Mouse (Mus musculus): Measurements from ENCODE around the gene Hmgb1. TPM values are rescaled to one million over a fixed set of nuclear protein-coding genes. Genes with fewer than 3 reads are reported as not detected.

Hmgb1 gene
- polyA plus RNA-seq, 2 experiments, result 577 to 1,456 TPM

- DNase-seq (ENCODE audit: low spot score) (no peak), ATAC-seq (ENCODE audit: low FRiP score, low read depth) (no peak)
- Histone ChIP-seq H3K9me3 (ENCODE audit: control insufficient read depth, low read length) (no peaks in the 10 kb centered on the region), H3K27me3 (ENCODE audit: control insufficient read depth, insufficient read depth, low read length) (no peaks in the 10 kb centered on the region), H3K27ac (replicated peaks; ENCODE audit: low read depth, low read length) (no peak overlapping the region), H3K4me2 (replicated peaks; ENCODE audit: low read depth, low read length, severe bottlenecking) (no peak overlapping the region), H3K4me1 (ENCODE audit: control insufficient read depth, insufficient read depth, low read length) (peaks cover 13% of the 10 kb centered on the region), H3K4me3 (replicated peaks; ENCODE audit: low read length) (no peak overlapping the region), H3K9ac (ENCODE audit: low read depth, low read length, severe bottlenecking) (no peak overlapping the region), H3K36me3 (ENCODE audit: control insufficient read depth, insufficient read depth, low read length) (no peaks in the 10 kb centered on the region)
- 71% methylated on average over 5 of the region's 5 CpGs for WGBS
- no peak for TF ChIP-seq POLR2A (IDR thresholded peaks at IDR 0.05; ENCODE audit: borderline replicate concordance, extremely low read depth, insufficient read depth, insufficient read length)
Measured at GRCm38 (mm10) chr5:149182186-149182870, 2.0 kb downstream of the Hmgb1 start.

- Histone ChIP-seq H3K9ac (ENCODE audit: low read depth, low read length, severe bottlenecking) (no peak overlapping the region), H3K4me3 (replicated peaks; ENCODE audit: low read length) (no peak overlapping the region), H3K27me3 (ENCODE audit: control insufficient read depth, insufficient read depth, low read length) (no peaks in the 10 kb centered on the region), H3K4me1 (ENCODE audit: control insufficient read depth, insufficient read depth, low read length) (peaks cover 5% of the 10 kb centered on the region; the same call in 1 of the 2 replicates), H3K9me3 (ENCODE audit: control insufficient read depth, low read length) (no peaks in the 10 kb centered on the region), H3K27ac (replicated peaks; ENCODE audit: low read depth, low read length) (no peak overlapping the region), H3K36me3 (ENCODE audit: control insufficient read depth, insufficient read depth, low read length) (no peaks in the 10 kb centered on the region), H3K4me2 (replicated peaks; ENCODE audit: low read depth, low read length, severe bottlenecking) (no peak overlapping the region)
- TF ChIP-seq POLR2A (IDR thresholded peaks at IDR 0.05; ENCODE audit: borderline replicate concordance, extremely low read depth, insufficient read depth, insufficient read length), result no peak
- 65% methylated on average over 3 of the region's 3 CpGs for whole genome bisulfite sequencing
- ATAC-seq (ENCODE audit: low FRiP score, low read depth), result no peak
- DNase-seq (ENCODE audit: low spot score), result no peak
Measured at GRCm38 (mm10) chr5:149179826-149180225, 4.5 kb downstream of the Hmgb1 start.

GRCm38 (mm10) chr5:149178095-149178494 lies 6.2 kb downstream of the Hmgb1 start:
- no peaks in the 10 kb centered on the region for H3K9me3 ChIP-seq (ENCODE audit: control insufficient read depth, low read length)
- no peak overlapping the region for H3K4me3 ChIP-seq (replicated peaks; ENCODE audit: low read length)
- peaks cover 5% of the 10 kb centered on the region; the same call in 1 of the 2 replicates for H3K4me1 ChIP-seq (ENCODE audit: control insufficient read depth, insufficient read depth, low read length)
- DNase-seq (ENCODE audit: low spot score) (no peak), ATAC-seq (ENCODE audit: low FRiP score, low read depth) (no peak)
- H3K27me3 ChIP-seq (ENCODE audit: control insufficient read depth, insufficient read depth, low read length), result no peaks in the 10 kb centered on the region
- H3K4me2 ChIP-seq (replicated peaks; ENCODE audit: low read depth, low read length, severe bottlenecking), result no peak overlapping the region
- no peak for TF ChIP-seq POLR2A (IDR thresholded peaks at IDR 0.05; ENCODE audit: borderline replicate concordance, extremely low read depth, insufficient read depth, insufficient read length)
- no peak overlapping the region for H3K27ac ChIP-seq (replicated peaks; ENCODE audit: low read depth, low read length)
- no peaks in the 10 kb centered on the region for H3K36me3 ChIP-seq (ENCODE audit: control insufficient read depth, insufficient read depth, low read length)
- H3K9ac ChIP-seq (ENCODE audit: low read depth, low read length, severe bottlenecking), result no peak overlapping the region
- WGBS, result 75% methylated on average over 5 of the region's 5 CpGs

GRCm38 (mm10) chr5:149175736-149176135 lies 8.6 kb downstream of the Hmgb1 start:
- Histone ChIP-seq H3K4me3 (replicated peaks; ENCODE audit: low read length) (no peak overlapping the region), H3K27ac (replicated peaks; ENCODE audit: low read depth, low read length) (no peak overlapping the region), H3K9me3 (ENCODE audit: control insufficient read depth, low read length) (no peaks in the 10 kb centered on the region), H3K4me1 (ENCODE audit: control insufficient read depth, insufficient read depth, low read length) (no peaks in the 10 kb centered on the region), H3K27me3 (ENCODE audit: control insufficient read depth, insufficient read depth, low read length) (no peaks in the 10 kb centered on the region), H3K4me2 (replicated peaks; ENCODE audit: low read depth, low read length, severe bottlenecking) (no peak overlapping the region), H3K9ac (ENCODE audit: low read depth, low read length, severe bottlenecking) (no peak overlapping the region), H3K36me3 (ENCODE audit: control insufficient read depth, insufficient read depth, low read length) (no peaks in the 10 kb centered on the region)
- DNase-seq (ENCODE audit: low spot score) (no peak), ATAC-seq (ENCODE audit: low FRiP score, low read depth) (no peak)
- TF ChIP-seq POLR2A (IDR thresholded peaks at IDR 0.05; ENCODE audit: borderline replicate concordance, extremely low read depth, insufficient read depth, insufficient read length), result no peak
- WGBS, result 90% methylated on average over 6 of the region's 6 CpGs

- no peaks in the 10 kb centered on the region for H3K27me3 ChIP-seq (ENCODE audit: control insufficient read depth, insufficient read depth, low read length)
- WGBS, result 82% methylated on average over 7 of the region's 7 CpGs
- H3K4me3 ChIP-seq (replicated peaks; ENCODE audit: low read length), result no peak overlapping the region
- H3K27ac ChIP-seq (replicated peaks; ENCODE audit: low read depth, low read length), result no peak overlapping the region
- H3K4me1 ChIP-seq (ENCODE audit: control insufficient read depth, insufficient read depth, low read length), result no peaks in the 10 kb centered on the region
- H3K9me3 ChIP-seq (ENCODE audit: control insufficient read depth, low read length), result no peaks in the 10 kb centered on the region
- H3K4me2 ChIP-seq (replicated peaks; ENCODE audit: low read depth, low read length, severe bottlenecking), result no peak overlapping the region
- ATAC-seq (ENCODE audit: low FRiP score, low read depth) (no peak), DNase-seq (ENCODE audit: low spot score) (no peak)
- no peak for TF ChIP-seq POLR2A (IDR thresholded peaks at IDR 0.05; ENCODE audit: borderline replicate concordance, extremely low read depth, insufficient read depth, insufficient read length)
- H3K9ac ChIP-seq (ENCODE audit: low read depth, low read length, severe bottlenecking), result no peak overlapping the region
- H3K36me3 ChIP-seq (ENCODE audit: control insufficient read depth, insufficient read depth, low read length), result no peaks in the 10 kb centered on the region
Measured at GRCm38 (mm10) chr5:149174527-149174926, 9.8 kb downstream of the Hmgb1 start.

Measured in limb, embryonic 14.5 days (tissue).